Mouse (Mus musculus) retina, adult 2 months (tissue): ENCODE data around the gene Fap.

Experiments
- DNase-seq: peaks from one replicate; pipeline ENCODE4 v3.0.0-alpha.2; 2012; ENCODE audit warnings: low read depth, low spot score

Fap gene

DNA sequence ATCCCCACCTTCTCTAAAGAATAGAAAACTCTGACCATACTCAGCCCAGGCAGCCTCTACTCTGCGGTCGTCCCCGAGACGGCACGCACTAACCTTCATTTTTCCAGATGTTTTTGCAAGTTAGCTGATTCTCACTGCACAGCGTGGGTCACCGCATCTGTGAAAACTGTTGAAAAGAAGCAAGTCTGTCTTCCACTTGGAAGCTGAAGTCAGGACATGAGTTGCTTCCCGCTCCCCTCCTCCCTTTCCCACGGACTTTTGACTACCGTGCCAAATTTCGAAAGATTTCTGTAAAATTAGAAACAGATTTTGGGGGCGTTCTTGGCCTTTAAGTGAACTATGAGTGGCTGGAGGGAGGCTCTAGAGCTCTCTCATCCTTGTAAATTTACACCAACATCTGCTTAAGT lies at the start of gene Fap:
Gene Fap, minus strand, starts transcription at position 323 of the 407 bp plus-strand sequence.
- DNase-seq = no peak

DNA sequence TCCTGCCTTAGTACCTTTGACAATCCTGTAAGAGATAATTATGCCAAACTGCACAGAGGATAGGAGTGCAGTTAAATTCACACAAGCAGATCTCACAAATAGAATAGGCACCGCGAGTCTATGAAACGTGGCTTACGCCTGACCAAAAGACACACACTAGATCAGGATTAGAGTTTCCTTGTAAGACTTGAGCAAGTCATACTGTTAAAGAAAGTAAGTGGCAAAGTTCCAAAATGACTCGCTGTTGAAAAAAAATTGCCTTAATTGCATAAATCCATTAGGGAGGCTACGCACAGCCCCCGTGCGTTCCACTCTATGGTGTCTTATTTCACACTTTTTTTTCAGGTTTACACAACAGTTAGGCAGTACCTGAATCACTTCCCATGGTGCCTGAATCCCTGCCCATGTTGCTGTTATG lies 49.2 kb upstream of the Fap start:
- DNase-seq = no peak

DNA sequence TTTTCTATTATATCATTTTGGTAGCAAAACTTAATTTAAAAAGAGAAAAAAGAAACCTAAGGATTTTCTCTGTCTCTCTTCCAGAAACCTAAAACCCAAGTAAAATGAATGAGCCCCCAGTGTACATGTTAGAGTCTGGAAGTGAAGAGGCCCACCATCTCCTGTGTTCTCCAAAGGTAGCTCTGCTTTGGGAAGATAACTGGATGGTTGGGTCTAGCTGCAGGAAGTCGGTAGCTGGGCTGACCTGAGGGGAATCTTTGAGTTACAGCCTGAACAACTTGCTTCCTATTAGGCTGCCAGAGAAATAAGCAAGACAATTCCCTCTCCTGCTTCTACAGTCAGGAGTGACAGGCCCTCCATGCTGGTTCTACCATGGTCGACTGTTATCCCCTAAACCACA lies 45.8 kb upstream of the Fap start:
- no peak for DNase-seq

DNA sequence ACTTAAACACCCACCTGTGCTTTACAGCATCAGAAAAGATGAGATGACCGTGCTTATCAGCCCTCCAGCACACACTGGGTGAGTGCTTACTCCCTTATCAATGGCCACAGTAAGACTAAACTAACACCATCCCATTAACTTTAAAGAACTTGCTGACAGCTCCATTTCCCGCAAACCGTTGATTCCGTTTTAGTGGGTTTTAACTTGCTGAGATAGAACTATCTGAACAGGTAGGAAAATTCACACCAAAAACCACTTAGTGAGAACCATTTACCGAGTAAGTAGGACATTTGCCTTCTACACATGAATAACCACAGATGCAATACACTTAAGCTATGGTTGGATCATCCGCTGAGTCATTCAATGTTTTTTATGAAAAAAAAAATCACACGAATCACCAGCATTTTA lies 45.1 kb upstream of the Fap start:
- DNase-seq = no peak

DNA sequence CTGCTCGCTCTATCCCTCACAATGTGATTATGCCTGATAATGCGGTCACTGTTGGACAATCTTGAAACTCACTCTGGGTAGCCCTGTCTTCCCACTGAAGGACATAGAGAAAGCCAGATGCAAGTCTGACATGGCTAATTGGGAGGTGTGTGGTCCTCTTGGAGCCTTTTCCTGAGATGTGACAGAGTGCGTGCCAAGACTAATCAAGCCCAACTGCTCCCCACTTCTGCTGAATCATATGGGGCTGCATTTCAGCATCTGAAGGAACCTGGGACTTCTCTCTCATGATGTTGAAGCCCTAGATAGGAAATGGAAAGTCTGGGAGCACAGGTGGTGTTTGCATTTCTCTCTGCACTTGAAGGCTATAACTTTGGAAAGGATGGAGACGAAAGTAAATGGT lies 39.3 kb upstream of the Fap start:
- no peak for DNase-seq

DNA sequence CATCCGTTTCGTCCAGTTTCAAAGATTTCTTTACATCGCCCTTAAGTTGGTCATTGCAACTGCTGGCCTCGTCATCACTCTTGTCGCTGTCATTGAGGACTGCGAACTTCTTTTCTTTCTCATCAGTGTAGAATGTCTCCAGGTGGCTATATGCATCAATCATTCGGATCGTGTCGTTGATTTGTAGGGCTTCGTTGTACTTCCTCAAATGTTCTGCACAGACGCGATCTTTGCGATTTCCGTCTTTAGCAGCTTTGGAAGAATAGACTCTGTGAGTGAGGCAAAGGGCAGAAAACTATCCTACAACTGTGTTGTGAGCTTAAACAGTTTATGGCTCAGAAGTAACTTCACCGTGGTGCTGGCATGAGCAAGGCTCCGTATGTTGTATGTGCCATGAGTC lies 32.3 kb upstream of the Fap start:
- no peak for DNase-seq

DNA sequence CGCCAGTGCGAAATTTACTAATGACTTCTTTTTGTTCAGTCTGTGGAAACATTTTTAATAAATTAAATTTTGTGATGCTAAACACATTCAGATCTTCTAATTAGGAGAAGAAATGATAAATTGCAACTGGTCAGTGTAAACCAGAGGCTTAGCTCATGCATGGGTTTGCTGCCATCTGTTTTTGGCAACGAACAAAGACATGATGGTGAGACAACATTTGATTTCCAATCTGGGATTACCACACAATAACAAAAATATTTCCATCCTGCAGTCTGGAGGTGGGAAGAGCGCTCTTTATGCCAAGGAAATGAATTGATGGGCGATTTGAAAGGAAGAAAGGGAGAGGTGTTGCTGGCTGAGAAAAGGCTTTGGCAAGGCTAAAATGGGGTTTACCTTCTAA lies 29.7 kb upstream of the Fap start:
- no peak for DNase-seq

DNA sequence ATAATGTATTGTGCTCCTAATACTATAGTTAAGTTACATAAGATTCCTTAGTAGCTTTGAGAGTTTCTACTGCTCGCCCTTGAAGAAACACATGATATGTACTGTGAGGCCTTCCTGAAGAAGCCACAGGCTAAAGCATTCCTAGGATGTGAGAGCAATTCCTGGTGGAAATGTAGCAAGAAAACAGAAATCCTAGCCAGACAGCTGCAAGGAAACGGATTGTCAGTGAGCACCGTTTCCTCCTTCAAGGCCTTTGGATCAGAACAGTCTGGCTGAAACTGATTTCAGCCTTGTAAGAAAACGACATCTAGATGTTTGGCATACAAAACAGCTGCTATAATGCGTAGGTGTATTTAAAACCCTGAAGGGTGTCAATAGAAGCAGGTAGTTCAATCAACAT lies 22.7 kb upstream of the Fap start:
- DNase-seq = no peak

DNA sequence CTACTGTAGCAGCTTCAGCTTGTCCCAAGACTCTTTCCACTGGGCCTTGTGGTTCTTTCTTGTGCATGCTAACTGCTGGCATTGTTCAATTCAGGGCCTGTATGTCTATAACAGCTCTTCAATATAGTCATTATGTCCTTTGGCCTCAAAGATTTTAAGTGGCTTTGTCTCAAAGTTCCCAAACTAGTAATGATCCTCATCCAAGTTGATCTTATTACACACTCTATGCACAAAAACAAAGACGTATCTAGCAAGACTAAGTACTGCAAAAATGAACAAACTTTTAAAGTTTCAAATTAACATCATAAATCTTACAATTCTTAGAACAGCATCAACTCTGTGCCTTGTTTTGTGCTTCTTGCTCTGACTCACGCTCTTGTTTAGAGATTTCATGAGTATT lies 20.6 kb upstream of the Fap start:
- no peak for DNase-seq

DNA sequence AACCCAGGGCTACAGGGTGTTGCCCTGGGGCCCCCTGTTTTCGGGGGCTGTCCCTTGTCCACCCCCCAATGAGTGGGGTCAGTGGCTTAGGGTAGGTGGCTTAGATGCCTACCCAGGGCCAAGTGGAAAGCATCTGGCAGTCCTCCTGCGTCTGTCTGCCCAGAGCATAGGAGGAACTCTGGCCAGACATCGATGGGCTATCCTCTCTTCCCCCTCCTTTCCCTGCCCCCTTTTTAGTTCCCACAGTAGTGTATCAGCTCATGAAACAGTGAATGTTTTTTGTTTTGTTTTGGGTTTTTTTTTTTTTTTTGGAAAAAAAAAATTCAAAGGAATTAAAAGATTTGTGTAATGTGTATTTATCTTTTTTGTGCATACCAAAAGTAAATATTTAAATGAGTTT lies 17.7 kb upstream of the Fap start:
- no peak for DNase-seq

DNA sequence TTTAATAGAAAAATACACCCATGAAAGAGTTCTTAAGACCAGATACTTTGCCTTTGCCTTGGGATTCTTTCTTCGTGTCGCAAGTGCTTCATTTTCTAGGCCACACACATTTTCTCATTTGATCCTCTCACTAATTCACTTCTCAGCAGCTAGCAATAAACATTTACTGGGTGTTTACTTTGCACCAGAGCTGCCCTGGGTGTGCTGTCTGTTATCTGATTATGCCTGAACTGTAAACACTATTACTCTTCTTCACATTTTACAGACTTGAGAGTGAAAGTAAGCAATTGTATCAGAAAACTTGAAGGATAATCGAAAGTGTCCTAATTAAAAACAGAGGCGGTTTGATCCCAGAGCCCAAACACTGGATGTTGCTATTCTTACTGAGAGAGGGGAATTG lies 15.5 kb upstream of the Fap start:
- no peak for DNase-seq

DNA sequence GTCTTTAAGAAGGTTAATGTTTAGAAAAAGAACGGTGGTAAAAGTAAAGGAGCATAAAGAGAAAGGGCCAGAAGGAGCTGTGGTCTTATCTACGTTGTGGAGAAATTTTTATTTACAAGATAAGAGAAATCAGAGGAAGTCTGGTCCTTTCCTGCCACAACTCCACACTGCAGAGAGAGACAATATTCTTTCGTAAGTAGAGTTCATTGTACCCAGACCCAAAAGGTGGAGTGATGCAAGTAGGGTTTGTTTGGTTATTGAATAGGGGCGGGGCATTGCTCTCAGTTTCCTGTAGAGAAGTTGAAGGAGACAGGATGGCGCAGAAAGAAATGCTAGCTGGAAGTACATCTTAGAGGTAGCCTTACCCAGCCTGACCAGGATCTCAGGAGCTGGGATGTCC lies 11.9 kb upstream of the Fap start:
- DNase-seq = no peak

DNA sequence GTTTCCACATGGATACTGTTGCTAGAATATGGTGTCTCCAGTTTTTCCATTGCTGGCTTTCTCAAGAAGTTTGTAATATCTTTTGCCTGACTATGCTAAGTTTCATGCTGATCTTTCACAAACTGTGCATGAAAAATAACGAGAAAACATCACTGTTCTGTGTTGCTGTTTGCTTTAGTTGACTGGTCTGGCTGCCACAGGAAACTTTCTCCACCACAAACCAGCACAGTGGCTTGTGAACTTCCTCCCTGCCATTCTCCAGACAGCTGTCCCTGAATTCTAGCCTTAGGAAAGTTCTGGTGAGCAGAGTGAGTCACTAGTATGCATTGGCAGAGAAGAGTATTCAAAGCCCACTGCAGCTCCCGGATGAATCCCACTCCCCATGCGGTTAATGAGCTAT lies 1.1 kb upstream of the Fap start:
- no peak for DNase-seq

DNA sequence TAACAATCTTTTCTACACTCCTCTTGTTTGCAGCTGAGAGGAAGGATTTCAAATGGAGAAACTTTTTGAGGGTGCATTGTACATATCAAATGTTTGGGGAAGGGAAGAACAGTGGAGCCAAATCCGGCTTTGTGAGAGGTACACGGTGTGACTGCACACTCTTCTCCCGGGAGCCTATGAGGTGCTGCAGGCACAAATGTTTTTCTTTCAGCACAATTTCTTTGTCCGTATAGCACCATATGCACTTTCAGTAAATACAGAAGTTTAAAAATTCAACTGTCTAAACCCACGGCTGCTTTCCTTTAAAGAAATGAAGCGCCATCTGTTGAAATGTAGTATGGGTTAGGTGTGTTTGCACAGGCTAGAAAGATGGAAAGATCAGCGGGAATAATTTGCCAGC lies 375 bp upstream of the Fap start:
- DNase-seq = no peak

DNA sequence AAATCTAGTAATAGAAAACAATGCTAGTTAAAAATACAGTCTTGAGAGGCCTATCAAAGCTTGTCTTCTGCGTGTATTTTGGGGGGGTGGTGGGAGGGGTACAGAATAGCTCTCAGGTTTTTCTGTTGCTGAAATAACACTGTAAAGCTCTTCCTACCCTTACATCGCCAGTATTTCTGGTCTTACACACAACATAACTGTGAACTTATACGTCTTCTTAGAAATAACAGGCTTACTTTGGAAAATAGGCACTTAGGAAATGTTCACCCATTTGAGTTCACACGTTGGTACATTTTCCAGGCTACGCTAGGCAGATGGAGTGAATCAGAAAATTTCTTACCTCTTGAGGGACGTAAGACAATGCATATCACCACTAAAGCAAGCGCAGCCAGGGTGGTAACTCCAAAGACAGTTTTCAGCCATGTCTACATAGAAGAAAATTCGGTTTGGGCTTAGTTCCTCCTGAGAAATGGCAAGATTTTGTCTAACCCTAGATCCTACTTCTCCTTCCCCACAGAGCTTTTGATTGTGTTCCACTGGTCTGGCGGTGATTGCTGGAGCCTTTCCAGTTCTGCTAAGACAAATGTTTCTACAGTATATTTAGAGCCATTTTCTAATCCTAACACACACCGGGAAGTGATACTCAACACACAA lies 649 bp downstream of the Fap start:
- no peak for DNase-seq

DNA sequence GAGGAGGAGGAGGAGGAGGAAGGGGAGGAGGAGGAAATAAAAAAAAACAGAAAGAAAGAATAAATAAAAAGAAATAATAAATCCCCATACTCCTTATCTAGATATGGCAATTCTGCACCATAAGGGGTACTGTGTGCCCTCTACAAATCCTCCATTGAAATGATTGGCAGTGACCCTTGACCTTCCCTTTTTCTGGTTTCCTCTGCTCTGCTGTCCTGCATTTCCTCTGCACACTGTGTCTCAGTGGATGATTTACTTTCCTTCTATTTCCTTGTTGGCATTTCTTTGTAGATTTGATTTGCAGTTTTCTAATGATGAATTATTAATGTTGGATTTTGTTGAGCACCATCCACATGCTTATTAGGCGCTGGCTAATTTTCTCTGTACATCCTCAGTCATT lies 9.2 kb downstream of the Fap start:
- no peak for DNase-seq

DNA sequence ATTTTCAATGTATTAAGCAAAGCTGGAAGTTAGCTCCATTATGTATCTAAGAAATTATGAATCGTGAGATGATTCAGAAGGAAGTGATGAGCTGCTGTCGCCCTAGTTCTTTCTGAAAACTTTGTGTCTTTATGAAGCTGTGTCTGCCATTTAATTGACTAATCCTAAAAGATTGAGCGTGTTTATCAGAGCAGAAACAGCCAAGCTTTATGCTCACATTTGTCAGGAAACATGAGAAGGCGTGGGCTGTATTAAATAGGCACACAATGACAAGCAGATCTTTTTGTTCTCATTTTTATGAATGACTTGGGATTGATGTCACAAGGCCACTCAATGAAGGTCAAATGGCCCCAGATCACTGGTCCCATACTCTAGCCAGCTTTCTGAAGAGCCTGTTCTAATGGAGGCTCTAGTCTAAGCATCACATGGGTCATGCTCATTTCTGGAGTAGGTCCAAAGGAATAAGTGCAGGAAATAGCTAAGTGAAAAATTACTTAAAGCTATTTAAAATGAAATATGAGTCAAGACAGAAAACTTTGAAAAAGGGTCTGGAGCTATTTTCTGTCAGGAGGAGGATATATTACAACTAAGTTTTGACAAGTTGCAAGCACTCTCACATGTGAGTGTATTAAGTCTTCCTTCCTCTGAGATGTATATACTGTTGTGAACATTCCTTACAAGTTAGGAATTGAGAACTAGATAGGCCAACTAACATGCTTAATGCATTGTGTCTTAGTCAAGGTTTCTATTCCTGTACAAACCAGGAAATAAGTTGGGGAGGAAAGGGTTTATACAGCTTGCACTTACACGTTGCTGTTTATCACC lies 11.0 kb downstream of the Fap start:
- no peak for DNase-seq

DNA sequence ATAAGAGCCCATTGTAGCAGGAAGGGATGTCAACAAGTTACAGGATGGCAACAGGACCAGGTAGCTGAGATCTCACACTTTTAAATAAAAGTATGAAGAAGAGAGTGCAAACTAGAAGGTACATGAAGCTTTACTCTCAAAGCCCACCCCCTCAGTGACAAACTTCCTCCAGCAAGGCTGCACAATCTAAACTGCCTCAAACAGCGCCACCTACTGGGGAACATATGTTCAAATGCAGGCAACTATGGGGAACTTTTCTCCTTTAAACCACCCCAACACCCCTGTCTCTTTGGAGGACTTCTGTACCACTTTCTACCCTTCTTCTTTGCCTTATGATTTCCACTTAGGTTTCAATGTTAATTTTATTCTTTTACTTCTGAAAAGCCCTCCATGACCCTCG lies 16.5 kb downstream of the Fap start:
- no peak for DNase-seq

DNA sequence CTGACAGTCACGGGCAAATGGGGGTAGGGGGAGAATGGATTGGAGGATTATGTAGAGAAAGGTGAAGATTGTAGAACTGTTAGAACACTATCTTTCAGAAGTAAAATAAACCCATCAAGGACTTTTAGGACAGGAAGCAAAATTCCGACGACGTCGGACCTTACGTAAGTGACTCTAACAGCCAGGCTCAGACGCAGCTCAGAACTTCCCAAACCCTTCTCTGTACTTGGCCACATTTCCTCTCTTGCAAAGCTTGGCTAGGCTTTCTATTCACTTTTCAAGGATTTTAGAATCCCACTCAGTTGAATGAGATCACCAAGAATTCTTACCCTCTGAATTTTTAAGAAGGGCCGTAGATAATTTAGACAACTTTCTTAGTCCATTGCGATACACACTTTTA lies 17.5 kb downstream of the Fap start:
- DNase-seq = no peak

DNA sequence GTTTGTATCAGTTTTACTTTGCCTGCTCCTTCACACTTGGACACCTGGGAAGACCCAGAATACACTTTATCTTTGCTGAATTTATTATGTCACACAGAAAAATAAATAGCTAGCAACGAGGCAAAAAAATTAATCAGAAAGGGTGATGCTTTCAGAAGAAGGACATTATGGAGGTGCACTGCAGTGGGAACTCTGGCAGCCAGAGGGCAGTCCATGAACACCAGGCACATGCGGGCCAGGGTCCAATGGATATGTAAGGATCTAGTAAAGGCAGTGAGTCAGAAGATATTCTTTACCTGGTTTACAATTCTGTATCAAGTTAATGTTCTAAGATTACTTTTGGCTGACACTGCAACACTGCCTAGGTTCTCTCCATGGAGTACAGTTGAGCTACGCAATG lies 24.2 kb downstream of the Fap start:
- no peak for DNase-seq

DNA sequence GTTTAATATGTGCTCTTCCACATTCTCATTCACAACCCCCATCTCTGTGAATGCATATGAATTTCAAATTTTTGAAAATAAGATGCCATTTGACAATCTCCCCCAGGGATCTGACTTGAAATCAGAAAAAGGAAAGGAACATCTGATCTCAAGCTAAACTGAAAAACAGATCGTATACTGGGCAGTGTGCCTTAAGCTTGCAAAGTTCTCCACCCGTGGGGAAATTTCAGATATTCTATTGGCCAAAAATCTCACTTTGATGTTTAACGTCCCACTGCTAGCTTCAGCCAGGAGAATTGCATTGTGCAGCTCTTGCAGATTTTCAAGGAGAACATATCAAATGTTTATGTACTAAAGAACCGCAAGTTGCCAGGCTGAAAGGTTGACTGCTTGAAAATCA lies 24.7 kb downstream of the Fap start:
- no peak for DNase-seq

DNA sequence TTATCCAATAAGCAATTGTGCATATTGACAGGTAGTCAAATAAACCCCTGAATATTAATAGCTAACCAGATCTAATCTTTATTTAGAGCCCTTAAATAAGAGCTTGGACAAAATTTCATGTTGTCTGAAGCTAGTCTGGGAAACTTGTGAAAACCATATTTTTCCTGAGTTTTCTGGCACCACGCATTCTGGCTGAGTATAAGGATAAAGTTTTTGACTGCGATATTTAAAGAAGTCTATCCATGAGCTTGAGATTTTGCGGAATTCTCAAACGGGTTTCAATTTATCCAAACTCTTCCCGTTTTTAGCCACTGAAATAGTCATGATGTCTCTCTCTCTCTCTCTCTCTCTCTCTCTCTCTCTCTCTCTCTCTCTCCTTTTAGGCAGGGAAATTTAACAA lies 25.8 kb downstream of the Fap start:
- DNase-seq = no peak

DNA sequence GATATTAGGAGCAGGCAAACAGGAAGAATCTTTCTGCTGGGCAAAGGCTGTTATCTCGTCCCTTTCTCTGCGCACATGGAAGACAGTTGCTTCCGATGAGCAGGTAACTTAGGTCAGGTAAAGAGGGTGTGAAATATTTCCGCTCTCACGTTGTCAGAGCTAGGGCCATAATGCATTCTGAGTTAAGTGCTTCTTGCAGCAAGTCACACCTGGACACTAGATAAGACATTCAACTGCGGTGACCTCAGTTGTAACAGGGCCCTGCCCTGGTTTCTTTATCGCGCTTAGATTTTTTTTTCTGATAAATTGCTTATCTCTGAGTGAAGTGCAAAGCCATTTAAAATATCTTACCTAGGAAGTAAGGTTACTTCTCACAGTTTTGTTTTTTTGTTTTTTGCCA lies 38.4 kb downstream of the Fap start:
- DNase-seq = no peak

DNA sequence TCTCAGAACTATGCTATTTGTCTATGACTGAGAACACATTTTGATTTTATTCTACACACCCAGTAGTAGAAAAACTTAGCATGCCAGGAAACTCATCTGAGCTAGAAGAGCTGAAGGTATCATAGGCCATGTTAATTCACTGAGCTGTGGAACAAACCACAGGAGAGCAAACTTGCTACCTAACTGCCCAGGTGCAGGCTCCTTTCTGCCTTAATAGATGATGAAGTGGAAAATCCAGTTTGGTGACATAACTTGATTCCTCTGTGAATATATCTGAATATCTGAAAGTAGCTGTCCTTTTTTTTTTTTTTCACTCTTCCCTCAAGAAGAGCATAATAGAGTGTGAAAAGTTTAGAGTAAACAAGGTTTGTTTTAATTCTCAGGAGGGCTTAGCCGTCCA lies 42.8 kb downstream of the Fap start:
- no peak for DNase-seq
